Mouse (Mus musculus) splenic B cell, adult 2 months (primary cell): ENCODE results near the gene Lefty1.
A peak's percentile ranks its signal among the peaks of the same experiment; 100 is the strongest.

ENCODE experiments used
- DNase-seq: peaks from one replicate; pipeline ENCODE4 v3.0.0-alpha.2; 2011; ENCODE audit warnings: low read depth, low spot score
- H3K27me3 ChIP-seq: 2 replicates; pipeline ENCODE4 v1.6.1; 2012; ENCODE audit warnings: mild to moderate bottlenecking, low read length, moderate library complexity, mixed read lengths; ENCODE audit not compliant: control insufficient read depth, poor library complexity, insufficient read depth, severe bottlenecking
- H3K36me3 ChIP-seq: 2 replicates; pipeline ENCODE4 v1.6.1; 2012; ENCODE audit warnings: mild to moderate bottlenecking, low read length, moderate library complexity, mixed read lengths; ENCODE audit not compliant: control insufficient read depth, poor library complexity, insufficient read depth, severe bottlenecking

The Lefty1 gene

GRCm38 (mm10) chr1:180987759-180988158, 52.9 kb downstream of the Lefty1 start:
- peaks cover 2% of the 10 kb centered on the region for H3K36me3 ChIP-seq
- H3K27me3 ChIP-seq = no peaks in the 10 kb centered on the region
- peak; percentile 85 for DNase-seq
